Mouse (Mus musculus): Measurements from ENCODE around the gene Topaz1.

GRCm38 (mm10) chr9:122747060-122747459, at the start of gene Topaz1:
- TF ChIP-seq POLR2A (IDR thresholded peaks at IDR 0.05; ENCODE audit: insufficient read depth, low read depth, low read length) (no peak), CTCF (IDR thresholded peaks at IDR 0.05; ENCODE audit: insufficient read depth, low read depth, low read length) (no peak)
